Mouse (Mus musculus): ENCODE measurements around the gene Ace3.
"Not testable (repeated sequence)": the region's sequence is repeated elsewhere in the genome, so short reads cannot be mapped to it uniquely, and the experiment has no call there.

The Ace3 gene

GRCm38 (mm10) chr11:105978634-105979033 is 15.8 kb upstream of the Ace3 start:
- DNase-seq (ENCODE audit: low read depth, low spot score) = no peak

GRCm38 (mm10) chr11:105984452-105984851 is 10.0 kb upstream of the Ace3 start:
- no peak for DNase-seq (ENCODE audit: low read depth, low spot score)

GRCm38 (mm10) chr11:105987446-105987845 is 7.0 kb upstream of the Ace3 start:
- no peak for DNase-seq (ENCODE audit: low read depth, low spot score)

- DNase-seq (ENCODE audit: low read depth, low spot score) = no peak
Observed at GRCm38 (mm10) chr11:105989446-105989845, 5.0 kb upstream of the Ace3 start.

GRCm38 (mm10) chr11:105990231-105990630 is 4.2 kb upstream of the Ace3 start:
- DNase-seq (ENCODE audit: low read depth, low spot score) = no peak

- no peak for DNase-seq (ENCODE audit: low read depth, low spot score)
Observed at GRCm38 (mm10) chr11:106000062-106000461, 5.6 kb downstream of the Ace3 start.

GRCm38 (mm10) chr11:106001718-106002117 is 7.2 kb downstream of the Ace3 start:
- DNase-seq (ENCODE audit: low read depth, low spot score) = no peak

GRCm38 (mm10) chr11:106004576-106004975 is 10.1 kb downstream of the Ace3 start:
- no peak for DNase-seq (ENCODE audit: low read depth, low spot score)

GRCm38 (mm10) chr11:106005970-106006369 is 11.5 kb downstream of the Ace3 start:
- no peak for DNase-seq (ENCODE audit: low read depth, low spot score)

- DNase-seq (ENCODE audit: low read depth, low spot score) = peak; percentile 79
Observed at GRCm38 (mm10) chr11:106007821-106008220, 13.3 kb downstream of the Ace3 start, which contains the start of gene Kcnh6. TSS of gene Kcnh6 (plus strand) at chr11:106008124.

GRCm38 (mm10) chr11:106012711-106013110 is 18.2 kb downstream of the Ace3 start:
- peak; percentile 11 for DNase-seq (ENCODE audit: low read depth, low spot score)

- DNase-seq (ENCODE audit: low read depth, low spot score) = no peak
Observed at GRCm38 (mm10) chr11:106013556-106014225, 19.2 kb downstream of the Ace3 start.

GRCm38 (mm10) chr11:106016440-106016839 is 22.0 kb downstream of the Ace3 start:
- no peak for DNase-seq (ENCODE audit: low read depth, low spot score)

GRCm38 (mm10) chr11:106020051-106020763 is 25.7 kb downstream of the Ace3 start:
- DNase-seq (ENCODE audit: low read depth, low spot score) = peak; percentile 3

GRCm38 (mm10) chr11:106025774-106026173 is 31.3 kb downstream of the Ace3 start:
- DNase-seq (ENCODE audit: low read depth, low spot score) = no peak

GRCm38 (mm10) chr11:106026465-106027151 is 32.1 kb downstream of the Ace3 start:
- peak; percentile 40 for DNase-seq (ENCODE audit: low read depth, low spot score)

GRCm38 (mm10) chr11:106027607-106028006 is 33.1 kb downstream of the Ace3 start:
- DNase-seq (ENCODE audit: low read depth, low spot score) = no peak

- DNase-seq (ENCODE audit: low read depth, low spot score) = not testable (repeated sequence)
Observed at GRCm38 (mm10) chr11:106032074-106032473, 37.6 kb downstream of the Ace3 start.

GRCm38 (mm10) chr11:106033491-106033919 is 39.0 kb downstream of the Ace3 start:
- no peak for DNase-seq (ENCODE audit: low read depth, low spot score)

GRCm38 (mm10) chr11:106034986-106035385 is 40.5 kb downstream of the Ace3 start:
- no peak for DNase-seq (ENCODE audit: low read depth, low spot score)

- DNase-seq (ENCODE audit: low read depth, low spot score) = peak; percentile 98
Observed at GRCm38 (mm10) chr11:106036548-106037417, 42.3 kb downstream of the Ace3 start, which contains the start of gene Dcaf7. TSS of gene Dcaf7 (plus strand) at chr11:106036872.

Data from forelimb bud, embryonic 11.5 days (tissue).